Mouse (Mus musculus) layer of hippocampus, adult 8-10 months (tissue): ENCODE results near the gene Umodl1. TPM values are rescaled to one million over a fixed set of nuclear protein-coding genes. Genes with fewer than 3 reads are reported as not detected.

Experiments
- DNase-seq, 2 experiments: peaks; one replicate each; pipeline ENCODE4 v3.0.0; 2022; ENCODE audit warnings: low spot score in 2 of 2
- total RNA-seq, 4 experiments: library from RNA; stranded (reverse); gene quantifications; 2 replicates each; pipeline ENCODE4 v1.2.4; 2022

Umodl1 gene
- total RNA-seq, 4 experiments from 2014 or later = 0.70 to 1.0 (median 0.85) TPM

GRCm38 (mm10) chr17:30996296-30996695 lies 41.9 kb downstream of the Umodl1 start:
- DNase-seq = no peak

GRCm38 (mm10) chr17:31000897-31001296 lies 46.5 kb downstream of the Umodl1 start:
- no peak for DNase-seq

- no peak for DNase-seq
Observed at GRCm38 (mm10) chr17:31002613-31003012, 48.2 kb downstream of the Umodl1 start.

GRCm38 (mm10) chr17:31005284-31005683 lies 50.8 kb downstream of the Umodl1 start:
- no peak for DNase-seq

GRCm38 (mm10) chr17:31007357-31007756 lies 52.9 kb downstream of the Umodl1 start:
- no peak for DNase-seq

GRCm38 (mm10) chr17:31008416-31008815 lies 54.0 kb downstream of the Umodl1 start:
- DNase-seq = no peak

GRCm38 (mm10) chr17:31011551-31012394 lies 57.3 kb downstream of the Umodl1 start:
- DNase-seq = no peak

- peak in 1 of 2 experiments; percentile 65 for DNase-seq
Observed at GRCm38 (mm10) chr17:31018267-31018666, 63.8 kb downstream of the Umodl1 start.

- DNase-seq = peak in 1 of 2 experiments; percentile 71
Observed at GRCm38 (mm10) chr17:31019505-31019904, 65.1 kb downstream of the Umodl1 start.

- DNase-seq = no peak
Observed at GRCm38 (mm10) chr17:31020078-31020477, 65.6 kb downstream of the Umodl1 start.

- DNase-seq = peak in 1 of 2 experiments; percentile 42
Observed at GRCm38 (mm10) chr17:31021276-31021675, 66.8 kb downstream of the Umodl1 start.

GRCm38 (mm10) chr17:31024125-31024781 lies 69.8 kb downstream of the Umodl1 start:
- DNase-seq = no peak

- no peak for DNase-seq
Observed at GRCm38 (mm10) chr17:31024782-31025125, 70.3 kb downstream of the Umodl1 start.

GRCm38 (mm10) chr17:31026986-31027385 lies 72.5 kb downstream of the Umodl1 start:
- DNase-seq = no peak

- no peak for DNase-seq
Observed at GRCm38 (mm10) chr17:31027723-31028122, 73.3 kb downstream of the Umodl1 start.

- DNase-seq = no peak
Observed at GRCm38 (mm10) chr17:31028821-31029370, 74.5 kb downstream of the Umodl1 start.

GRCm38 (mm10) chr17:31029407-31029806 lies 75.0 kb downstream of the Umodl1 start:
- no peak for DNase-seq

- DNase-seq = no peak
Observed at GRCm38 (mm10) chr17:31032341-31032740, 77.9 kb downstream of the Umodl1 start.

GRCm38 (mm10) chr17:31033251-31033650 lies 78.8 kb downstream of the Umodl1 start:
- DNase-seq = no peak

- DNase-seq = no peak
Observed at GRCm38 (mm10) chr17:31034165-31034564, 79.7 kb downstream of the Umodl1 start.

GRCm38 (mm10) chr17:31034674-31035356 lies 80.4 kb downstream of the Umodl1 start:
- DNase-seq = no peak
